Mouse (Mus musculus) ES-E14 (cell line): ENCODE results near the gene Tbc1d8. TPM values are rescaled to one million over a fixed set of nuclear protein-coding genes. Genes with fewer than 3 reads are reported as not detected.

ENCODE experiments used
- DNase-seq: peaks from one replicate; pipeline ENCODE4 v3.0.0-alpha.2; 2013; ENCODE audit warnings: low read depth, low spot score
- H3K27ac ChIP-seq: 2 replicates; pipeline ENCODE4 v1.5.1; 2012; ENCODE audit warnings: low read depth, mild to moderate bottlenecking, low read length, moderate library complexity, mixed read lengths; ENCODE audit not compliant: poor library complexity, insufficient read depth, severe bottlenecking
- H3K36me3 ChIP-seq: 2 replicates; pipeline ENCODE4 v1.6.1; 2012; ENCODE audit warnings: mild to moderate bottlenecking, low read length, moderate library complexity, mixed read lengths; ENCODE audit not compliant: control insufficient read depth, poor library complexity, insufficient read depth, severe bottlenecking
- H3K4me1 ChIP-seq, 2 experiments: fragments of 150-350 bp in 1 of 2; sonication (generic) in 1 of 2; 2 replicates each; pipeline ENCODE4 v1.6.1; 2012; ENCODE audit warnings: low read length in 2 of 2, mild to moderate bottlenecking in 1 of 2, mixed read lengths in 1 of 2; ENCODE audit not compliant: control insufficient read depth in 2 of 2, insufficient read depth in 2 of 2, poor library complexity in 1 of 2
- H3K4me3 ChIP-seq, 2 experiments: fragments of 150-350 bp in 1 of 2; sonication (generic) in 1 of 2; 2 replicates each; pipeline ENCODE4 v1.5.1; 2012; ENCODE audit warnings: low read length in 2 of 2, low read depth in 1 of 2, mild to moderate bottlenecking in 1 of 2, mixed read lengths in 1 of 2; ENCODE audit not compliant: insufficient read depth in 1 of 2, poor library complexity in 1 of 2, severe bottlenecking in 1 of 2
- H3K9ac ChIP-seq: 2 replicates; pipeline ENCODE4 v1.6.1; 2012; ENCODE audit warnings: low read depth, mild to moderate bottlenecking, low read length, mixed read lengths; ENCODE audit not compliant: poor library complexity, insufficient read depth, severe bottlenecking
- H3K9me3 ChIP-seq: fragments of 150-350 bp; sonication (generic); 2 replicates; pipeline ENCODE4 v1.6.1; 2012; ENCODE audit warnings: low read depth, mild to moderate bottlenecking, low read length; ENCODE audit not compliant: control insufficient read depth, insufficient read depth
- CHD2 ChIP-seq: IDR thresholded peaks from 2 replicates; pipeline ENCODE4 v1.6.1; 2014; ENCODE audit warnings: mild to moderate bottlenecking, low read depth, low read length, inconsistent platforms
- HCFC1 ChIP-seq: IDR thresholded peaks from 2 replicates; pipeline ENCODE4 v1.6.1; 2012; ENCODE audit warnings: low read length, inconsistent platforms, borderline replicate concordance; ENCODE audit not compliant: insufficient read depth
- MAFK ChIP-seq: IDR thresholded peaks from 2 replicates; pipeline ENCODE4 v1.6.1; 2014; ENCODE audit warnings: mild to moderate bottlenecking, low read depth, low read length, inconsistent platforms; ENCODE audit not compliant: insufficient read depth
- ZC3H11A ChIP-seq: IDR thresholded peaks from 2 replicates; pipeline ENCODE4 v1.6.1; 2012; ENCODE audit warnings: low read depth, mild to moderate bottlenecking, inconsistent platforms, low read length, borderline replicate concordance
- ZNF384 ChIP-seq: IDR thresholded peaks from 2 replicates; pipeline ENCODE4 v1.6.1; 2012; ENCODE audit warnings: low read depth, low read length, inconsistent platforms
- in situ Hi-C, 2 experiments: fragments of 600-800 bp; cut with MboI; formaldehyde crosslinking; loops; one replicate each; pipeline ENCODE4 v1.15.1; 2025; ENCODE audit warnings: low sequenced_read_pairs in 2 of 2, inconsistent platforms in 1 of 2; ENCODE audit not compliant: unreplicated experiment in 2 of 2
- total RNA-seq: library from RNA; depleted of rRNA; stranded (reverse); fragments of 300-350 nt; gene quantifications from 2 replicates; pipeline ENCODE4 v1.2.3, GENCODE M21; 2012

Tbc1d8 gene
- total RNA-seq, 1 experiment: 6.1 TPM

DNA sequence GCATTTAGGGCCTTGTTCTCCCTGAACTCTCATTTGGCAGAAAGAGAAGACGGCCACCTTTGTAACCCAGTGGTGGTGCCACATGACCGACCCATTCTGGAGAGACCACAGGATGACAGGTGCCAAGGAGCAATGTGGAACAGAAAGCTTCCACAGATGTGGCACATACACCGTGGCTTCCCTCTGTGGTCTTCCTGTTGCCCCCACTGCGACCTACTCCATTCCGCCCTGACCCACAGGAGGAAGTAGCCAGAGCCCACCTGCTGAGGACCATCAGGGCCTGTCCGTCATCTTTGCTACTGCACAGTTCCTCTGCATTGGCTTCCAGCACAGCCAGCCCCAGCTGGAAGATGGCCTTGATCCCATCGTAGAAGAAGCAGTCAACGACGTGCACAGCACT lies 97.5 kb downstream of the Tbc1d8 start:
- no peak for DNase-seq
- no peaks in the 10 kb centered on the region; the same call in 1 of the 2 replicates for H3K36me3 ChIP-seq
- no peak overlapping the region for H3K27ac ChIP-seq
- H3K9me3 ChIP-seq: no peaks in the 10 kb centered on the region
- no peaks in the 10 kb centered on the region for H3K4me1 ChIP-seq
- in situ Hi-C loops: loop anchor here in 1 of 2 experiments (25.0 kb wide), 1 partner anchor 131 kb away; no protein-coding TSS in a partner anchor
- TF ChIP-seq HCFC1: no peak
- no peak for TF ChIP-seq CHD2
- no peak for TF ChIP-seq ZNF384
- TF ChIP-seq ZC3H11A: no peak
- no peak for TF ChIP-seq MAFK
- no peak overlapping the region for H3K9ac ChIP-seq
- no peak overlapping the region for H3K4me3 ChIP-seq

DNA sequence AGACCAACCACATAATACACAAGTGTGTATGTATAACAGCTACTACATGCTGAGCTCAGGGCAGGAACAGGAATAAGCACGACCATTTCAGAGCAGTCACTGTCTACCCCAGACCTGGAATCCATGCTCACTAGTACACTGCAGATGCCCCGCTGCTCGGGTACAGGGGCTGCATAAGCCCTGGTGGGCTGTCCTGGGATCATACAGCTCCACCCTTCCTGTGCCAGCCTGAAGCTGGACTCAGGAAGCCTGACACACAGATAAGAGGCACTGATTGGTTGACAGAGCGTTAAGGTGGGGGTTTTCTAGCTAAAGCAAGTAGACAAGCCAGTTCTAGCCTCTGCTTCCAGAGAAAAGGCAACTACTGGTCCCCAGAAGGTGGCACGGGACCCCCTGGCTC lies 99.5 kb downstream of the Tbc1d8 start:
- H3K9me3 ChIP-seq: no peaks in the 10 kb centered on the region
- no peak for DNase-seq
- in situ Hi-C loops: loop anchor here in 1 of 2 experiments (25.0 kb wide), 1 partner anchor 133 kb away; no protein-coding TSS in a partner anchor
- H3K4me3 ChIP-seq: no peak overlapping the region
- no peak overlapping the region for H3K27ac ChIP-seq
- no peaks in the 10 kb centered on the region for H3K36me3 ChIP-seq
- H3K9ac ChIP-seq: no peak overlapping the region
- no peaks in the 10 kb centered on the region for H3K4me1 ChIP-seq
- TF ChIP-seq CHD2 (no peak), ZNF384 (no peak), ZC3H11A (no peak), HCFC1 (no peak)

- Histone ChIP-seq H3K9me3 (no peaks in the 10 kb centered on the region), H3K4me1 (no peaks in the 10 kb centered on the region)
Observed at GRCm38 (mm10) chr1:39378540-39378939, 100.0 kb downstream of the Tbc1d8 start.

DNA sequence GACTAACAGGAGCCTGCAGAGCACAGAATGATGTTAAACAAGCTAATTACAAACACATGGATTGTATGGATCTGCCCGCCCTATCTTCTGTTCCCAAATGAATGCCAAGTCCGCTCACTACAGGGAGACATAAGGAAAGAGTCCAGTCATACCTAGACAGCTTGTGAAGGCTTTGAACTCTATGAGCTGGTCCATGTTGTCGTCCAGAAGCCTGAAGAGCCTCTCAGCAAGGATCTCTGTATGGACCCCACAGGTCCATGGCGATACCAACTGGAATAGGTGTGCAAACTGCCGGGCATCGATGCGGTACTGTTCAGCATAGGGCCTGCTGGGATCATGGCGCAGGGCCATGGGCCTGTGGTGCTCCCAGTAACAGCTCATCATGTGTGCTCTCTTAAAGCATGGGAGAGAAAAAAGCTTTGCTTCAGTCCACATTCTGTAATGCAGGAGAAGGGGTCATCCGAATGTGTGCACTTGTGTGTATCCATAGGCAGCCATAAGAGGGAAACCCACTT lies 101.8 kb downstream of the Tbc1d8 start:
- H3K9ac ChIP-seq: no peak overlapping the region
- no peaks in the 10 kb centered on the region for H3K9me3 ChIP-seq
- no peaks in the 10 kb centered on the region for H3K4me1 ChIP-seq
- in situ Hi-C loops: loop anchor here in 1 of 2 experiments (25.0 kb wide), 1 partner anchor 136 kb away; no protein-coding TSS in a partner anchor
- DNase-seq: no peak
- peaks cover 11% of the 10 kb centered on the region for H3K36me3 ChIP-seq
- no peak for TF ChIP-seq MAFK
- no peak for TF ChIP-seq ZC3H11A
- no peak for TF ChIP-seq CHD2
- TF ChIP-seq HCFC1: no peak
- no peak for TF ChIP-seq ZNF384
- H3K27ac ChIP-seq: no peak overlapping the region
- H3K4me3 ChIP-seq: no peak overlapping the region

More at GRCm38 (mm10) chr1:39378540-39378939, 100.0 kb downstream of the Tbc1d8 start:
- in situ Hi-C loops: loop anchor here in 1 of 2 experiments (25.0 kb wide), 1 partner anchor 134 kb away; no protein-coding TSS in a partner anchor
- Histone ChIP-seq H3K36me3 (no peaks in the 10 kb centered on the region), H3K27ac (no peak overlapping the region), H3K4me3 (no peak overlapping the region), H3K9ac (no peak overlapping the region)
- DNase-seq: no peak
- TF ChIP-seq ZC3H11A: no peak
- no peak for TF ChIP-seq CHD2
- no peak for TF ChIP-seq HCFC1
- no peak for TF ChIP-seq ZNF384
- no peak for TF ChIP-seq MAFK

DNA sequence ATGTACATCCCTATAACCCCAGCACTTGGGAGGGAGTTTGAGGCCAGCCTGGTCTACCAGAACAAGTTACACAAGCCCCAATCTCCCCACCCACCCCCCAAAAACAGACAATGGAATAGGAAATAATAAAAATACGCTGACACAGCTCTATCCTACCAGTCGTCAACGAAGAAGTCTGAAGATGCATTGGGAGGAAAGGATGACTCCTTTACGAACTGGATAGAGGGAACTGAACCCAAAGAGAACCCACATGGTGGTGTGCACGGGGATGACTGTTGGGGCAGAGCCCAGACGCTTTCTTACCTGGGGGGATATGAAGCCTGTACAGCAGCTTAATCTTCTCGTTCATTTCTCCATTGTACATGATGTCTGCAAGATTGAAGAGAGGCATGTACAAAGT lies 102.4 kb downstream of the Tbc1d8 start:
- H3K4me1 ChIP-seq: no peaks in the 10 kb centered on the region
- in situ Hi-C loops: loop anchor here in 1 of 2 experiments (25.0 kb wide), 1 partner anchor 136 kb away; no protein-coding TSS in a partner anchor
- H3K36me3 ChIP-seq: peaks cover 12% of the 10 kb centered on the region
- no peak overlapping the region for H3K4me3 ChIP-seq
- H3K27ac ChIP-seq: no peak overlapping the region
- no peak for TF ChIP-seq ZC3H11A
- TF ChIP-seq MAFK: peak; percentile 59
- no peak overlapping the region for H3K9ac ChIP-seq
- H3K9me3 ChIP-seq: no peaks in the 10 kb centered on the region
- DNase-seq: no peak
